Mouse (Mus musculus): ENCODE data around the gene Golga4.

DNA sequence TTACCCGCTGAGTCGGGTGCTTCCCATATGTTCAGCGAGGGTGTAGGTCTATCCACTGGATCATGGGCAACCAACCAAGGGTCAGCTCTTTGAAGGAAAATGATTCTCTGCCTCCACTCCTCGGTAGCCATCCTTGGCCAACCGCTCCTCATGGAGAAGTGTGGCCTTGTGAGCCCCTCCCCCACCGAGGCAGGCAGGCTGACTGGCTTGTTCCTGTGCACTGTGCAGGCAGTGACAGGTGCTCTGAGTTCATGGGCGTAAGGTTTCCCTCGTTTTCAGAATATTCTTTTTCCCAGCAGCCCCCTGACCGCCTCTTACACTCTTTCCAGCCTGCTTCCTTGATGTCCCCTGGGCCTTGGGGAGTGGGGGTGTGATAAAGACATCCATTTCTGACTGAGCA, 117.4 kb downstream of the Golga4 start:
- TF ChIP-seq CTCF (IDR thresholded peaks at IDR 0.05; ENCODE audit: borderline replicate concordance, control insufficient read depth, extremely low read depth, insufficient read depth, low read length, poor library complexity): no peak
- TF ChIP-seq POLR2A (IDR thresholded peaks at IDR 0.05; ENCODE audit: control insufficient read depth, extremely low read depth, insufficient read depth, low read length, poor library complexity): no peak
